Mouse (Mus musculus) heart, adult 2 months (tissue): ENCODE measurements around the gene Oma1.

Experiments
- CTCF ChIP-seq: fragments of 200-600 bp; IDR thresholded peaks from 2 replicates; pipeline ENCODE4 v1.8.1; 2022; ENCODE audit warnings: antibody characterized with exemption, mild to moderate bottlenecking, moderate library complexity
- EP300 ChIP-seq: fragments of 200-500 bp; IDR thresholded peaks from 2 replicates; pipeline ENCODE4 v1.6.1; 2011; ENCODE audit warnings: low read depth, low read length, control low read depth; ENCODE audit not compliant: insufficient read depth
- POLR2A ChIP-seq: fragments of 200-500 bp; IDR thresholded peaks from 2 replicates; pipeline ENCODE4 v1.6.1; 2011; ENCODE audit warnings: mild to moderate bottlenecking, low read depth, low read length, control low read depth; ENCODE audit not compliant: insufficient read depth

DNA sequence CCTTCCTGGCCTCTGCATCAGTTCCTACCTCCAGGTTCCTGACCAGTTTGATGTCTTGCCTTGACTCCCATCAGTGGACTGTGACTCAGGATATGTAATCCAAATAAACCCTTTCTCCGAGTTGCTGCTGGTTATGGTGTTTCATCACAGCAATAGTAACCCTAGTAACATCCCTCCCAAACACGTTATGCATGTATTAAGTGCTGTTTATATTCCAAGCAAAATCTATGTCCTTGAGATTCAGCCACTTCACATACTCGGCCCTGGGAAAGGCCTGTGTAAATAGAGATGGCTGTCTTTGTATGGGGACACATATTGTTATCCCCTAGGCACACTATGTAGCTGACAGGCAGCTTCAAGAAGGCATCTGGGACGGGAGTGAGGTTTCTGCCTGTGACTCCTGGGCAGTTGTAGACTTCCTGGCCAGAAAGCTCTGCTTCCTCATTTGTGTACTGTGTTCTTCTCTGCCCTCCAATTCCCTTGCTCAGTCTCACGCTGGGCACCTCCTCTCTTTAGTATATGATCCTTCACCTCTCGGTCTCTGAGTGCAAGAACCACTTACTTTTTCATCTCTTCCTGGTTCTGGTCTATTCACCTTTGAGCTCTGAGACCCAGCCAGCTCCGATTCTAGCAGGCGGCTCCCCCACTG lies 75.0 kb downstream of the Oma1 start:
- TF ChIP-seq EP300, result no peak
- no peak for TF ChIP-seq POLR2A
- no peak for TF ChIP-seq CTCF
